Mouse (Mus musculus) layer of hippocampus, adult 2 months (tissue): ENCODE results near the gene Car4. TPM values are rescaled to one million over a fixed set of nuclear protein-coding genes. Genes with fewer than 3 reads are reported as not detected.

Experiments used
- DNase-seq, 2 experiments: peaks; one replicate each; pipeline ENCODE4 v3.0.0; 2022; ENCODE audit warnings: low spot score in 2 of 2
- H3K27ac ChIP-seq: fragments of 200-600 bp; 2 replicates; pipeline ENCODE4 v1.8.1; 2022
- H3K4me3 ChIP-seq: fragments of 200-600 bp; 2 replicates; pipeline ENCODE4 v1.8.1; 2022; ENCODE audit warnings: mild to moderate bottlenecking
- CTCF ChIP-seq: fragments of 200-600 bp; conservative IDR thresholded peaks from 2 replicates; pipeline ENCODE4 v1.8.1; 2022; ENCODE audit warnings: antibody characterized with exemption, mild to moderate bottlenecking, moderate library complexity
- total RNA-seq, 2 experiments: library from RNA; stranded (reverse); gene quantifications; 2 replicates each; pipeline ENCODE4 v1.2.3; 2021

Car4 gene
- total RNA-seq, 2 experiments from 2014 or later = 67.0 to 73.9 TPM

- no peak for DNase-seq
- Histone ChIP-seq H3K27ac (0 out of 2 replicates have a peak overlapping the region, but pooled peaks have one; percentile 32), H3K4me3 (no peak overlapping the region)
- 0 out of 2 replicates have a peak, but pooled peaks have one; percentile 7 for TF ChIP-seq CTCF
These were observed 13.6 kb upstream of the Car4 start for GRCm38 (mm10) chr11:84943948-84944347.

DNA sequence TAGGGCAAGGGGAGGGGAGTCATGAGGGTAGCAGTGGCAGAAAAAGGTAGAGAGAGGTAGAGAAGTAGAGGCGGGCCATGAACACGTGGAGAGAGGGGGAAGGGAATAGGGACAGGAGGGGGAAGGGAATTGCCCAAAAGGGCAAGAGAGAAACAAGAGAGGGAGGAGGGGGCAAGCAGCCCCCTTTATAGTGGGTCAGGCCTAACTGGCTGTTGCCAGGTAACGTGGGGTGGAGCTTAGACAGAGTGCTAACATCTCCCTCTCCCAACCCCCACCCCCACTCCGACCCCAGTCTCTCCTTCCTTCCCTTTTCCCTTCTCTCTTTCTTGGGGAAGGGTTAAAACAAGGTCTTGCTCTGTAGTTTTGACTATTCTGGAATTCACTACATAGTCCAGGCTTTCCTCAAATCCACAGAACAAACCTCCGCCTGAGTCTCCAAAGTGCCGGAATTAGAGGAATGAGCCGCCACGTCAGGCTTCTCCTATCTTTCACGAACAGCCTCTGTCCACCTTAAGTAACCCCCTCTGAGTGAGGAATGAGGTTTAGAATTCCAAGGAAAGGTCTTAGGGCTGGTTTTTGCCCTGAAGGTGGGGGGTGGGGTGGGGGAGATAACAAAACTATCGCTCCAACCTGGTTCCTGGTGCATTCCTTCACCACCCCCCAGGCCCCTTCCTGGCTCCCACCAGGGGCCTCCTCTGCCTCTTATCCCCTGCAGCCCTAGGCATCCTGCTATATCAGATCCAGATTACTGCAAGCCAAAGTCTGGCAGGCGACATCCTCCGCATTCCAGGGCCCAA, 12.7 kb upstream of the Car4 start:
- Histone ChIP-seq H3K4me3 (no peak overlapping the region), H3K27ac (no peak overlapping the region)
- no peak for DNase-seq
- TF ChIP-seq CTCF = no peak

DNA sequence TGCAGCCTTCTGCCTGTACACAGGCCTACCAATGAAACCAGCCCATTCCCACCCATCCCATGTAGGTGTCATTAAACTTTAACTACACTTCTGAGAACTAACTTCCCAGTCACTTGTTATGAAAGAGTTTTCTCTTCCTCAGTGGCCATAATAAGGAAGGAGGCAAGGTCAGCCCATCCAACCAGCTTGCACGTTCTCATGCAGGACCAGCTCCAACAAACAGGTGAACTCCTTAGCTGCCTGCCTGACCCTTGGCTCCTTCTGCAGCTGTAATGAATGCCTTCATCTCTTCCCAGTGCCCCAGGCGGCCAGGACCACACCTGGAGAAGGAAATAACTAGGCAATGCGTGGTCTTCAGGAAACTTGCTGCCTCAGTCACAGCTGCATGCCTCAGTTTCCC, 11.7 kb upstream of the Car4 start:
- no peak overlapping the region for H3K4me3 ChIP-seq
- H3K27ac ChIP-seq = no peak overlapping the region
- no peak for TF ChIP-seq CTCF
- DNase-seq = no peak

DNA sequence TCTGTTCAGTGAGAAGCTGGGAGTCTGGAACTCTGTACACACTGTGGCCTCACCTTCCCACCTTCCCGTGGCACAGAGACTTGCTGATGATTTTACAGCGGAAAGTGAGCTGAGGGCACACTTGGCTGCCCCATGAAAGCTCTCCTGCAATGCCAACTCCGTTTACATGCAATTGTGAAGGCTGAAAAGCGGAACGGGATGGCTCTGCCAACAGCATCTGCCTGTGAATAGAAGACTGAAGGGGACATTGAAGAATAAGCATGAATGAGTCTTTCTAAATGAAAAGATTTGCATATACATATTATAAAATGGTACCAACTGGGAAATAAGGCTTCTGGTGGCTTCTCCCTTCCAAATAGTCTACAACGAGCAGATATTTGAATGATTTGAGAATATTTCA, 10.4 kb upstream of the Car4 start:
- Histone ChIP-seq H3K27ac (peak overlapping the region; percentile 46), H3K4me3 (no peak overlapping the region)
- no peak for TF ChIP-seq CTCF
- DNase-seq = no peak

- TF ChIP-seq CTCF = no peak
- Histone ChIP-seq H3K4me3 (no peak overlapping the region), H3K27ac (no peak overlapping the region; the same call in 1 of the 2 replicates)
- DNase-seq = no peak
These were observed 9.5 kb upstream of the Car4 start for GRCm38 (mm10) chr11:84948114-84948513.

DNA sequence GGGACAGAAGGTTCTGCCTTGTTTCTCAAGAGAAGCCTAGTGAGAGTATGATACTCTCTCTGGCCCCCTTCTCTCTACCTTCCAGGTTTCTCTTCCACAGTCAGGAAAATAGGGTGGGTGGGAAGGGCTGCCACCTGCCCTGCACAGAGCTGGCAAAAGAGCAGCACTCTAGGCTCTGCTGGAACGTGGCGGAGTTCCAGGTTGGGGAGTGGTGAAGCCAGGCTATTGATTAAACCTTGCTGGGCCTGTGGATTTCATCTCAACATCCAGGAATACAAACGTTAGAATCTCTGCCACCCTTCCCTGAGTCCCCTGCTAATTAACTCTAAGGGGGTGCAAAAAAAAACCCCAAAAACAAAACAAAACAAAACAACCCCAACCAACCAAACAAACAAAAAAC, 9.1 kb upstream of the Car4 start:
- DNase-seq = no peak
- TF ChIP-seq CTCF = no peak
- Histone ChIP-seq H3K27ac (0 out of 2 replicates have a peak overlapping the region, but pooled peaks have one; percentile 36), H3K4me3 (no peak overlapping the region)

DNA sequence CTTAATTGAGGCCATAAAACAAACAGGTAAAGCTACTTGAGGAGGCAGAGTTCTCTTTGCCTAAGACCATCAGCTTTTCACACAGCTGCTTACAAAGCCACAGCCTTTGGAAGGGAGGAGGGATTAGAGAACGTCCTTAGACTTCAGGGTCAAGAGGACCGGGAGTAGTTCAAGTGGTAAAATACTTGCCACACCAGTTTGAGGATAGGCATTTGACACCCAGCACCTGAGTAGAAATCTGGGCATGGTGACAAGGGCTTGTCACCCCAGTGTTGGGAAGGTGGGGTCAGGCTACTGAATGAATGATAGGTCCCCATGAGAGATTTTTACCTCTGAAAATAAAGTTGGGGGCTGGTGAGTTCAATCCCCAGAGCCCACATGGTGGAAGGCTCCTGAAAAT, 5.0 kb upstream of the Car4 start:
- TF ChIP-seq CTCF = no peak
- no peak for DNase-seq

GRCm38 (mm10) chr11:84956400-84956799, 1.2 kb upstream of the Car4 start:
- TF ChIP-seq CTCF = no peak
- Histone ChIP-seq H3K27ac (no peak overlapping the region), H3K4me3 (no peak overlapping the region)

More for the DNA sequence above, 5.0 kb upstream of the Car4 start:
- Histone ChIP-seq H3K4me3 (no peak overlapping the region), H3K27ac (no peak overlapping the region)

DNA sequence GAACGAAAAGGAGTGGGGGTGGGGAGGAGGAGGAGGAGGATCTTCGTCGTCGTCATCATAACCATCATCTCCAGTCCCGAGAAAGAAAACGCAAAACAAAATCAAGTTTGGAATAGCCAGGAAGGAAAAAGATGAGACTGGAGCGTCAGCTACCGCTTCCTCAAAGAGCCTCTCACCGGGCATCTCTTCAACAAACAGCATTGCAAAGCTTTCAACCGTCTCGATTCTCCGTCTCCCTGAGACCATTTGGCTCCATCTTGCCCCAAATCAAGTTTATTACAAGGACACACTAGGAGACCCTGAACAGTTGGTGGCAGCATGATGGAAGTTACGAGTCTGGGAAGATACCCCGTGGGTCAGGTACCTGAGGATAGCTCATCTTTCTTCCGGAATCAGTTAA, 415 bp upstream of the Car4 start:
- H3K27ac ChIP-seq = peak overlapping the region; percentile 94
- H3K4me3 ChIP-seq = peak overlapping the region; percentile 73
- no peak for DNase-seq
- no peak for TF ChIP-seq CTCF

More at GRCm38 (mm10) chr11:84956400-84956799, 1.2 kb upstream of the Car4 start:
- DNase-seq = no peak

DNA sequence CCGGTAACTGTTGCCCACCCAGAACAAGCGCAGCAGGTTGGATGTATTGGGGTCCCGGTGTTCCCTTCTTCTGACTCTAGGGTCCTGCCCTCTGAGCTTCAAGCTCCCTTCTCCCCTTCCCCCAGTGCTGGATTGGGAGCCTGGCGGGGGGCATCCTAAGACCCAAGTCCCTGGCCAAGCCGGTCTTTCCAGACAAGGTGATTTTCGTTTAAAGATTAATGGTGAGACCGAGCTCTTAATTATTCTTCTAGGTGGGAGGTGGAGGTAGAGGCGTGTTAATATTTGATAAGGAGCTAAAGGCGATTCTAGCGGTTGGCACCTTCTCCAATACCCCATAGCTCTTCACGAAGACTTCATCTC, 665 bp downstream of the Car4 start:
- no peak for DNase-seq
- Histone ChIP-seq H3K4me3 (peak overlapping the region; percentile 73), H3K27ac (peak overlapping the region; percentile 94)
- TF ChIP-seq CTCF = no peak

GRCm38 (mm10) chr11:84959181-84959580, 1.6 kb downstream of the Car4 start:
- no peak for TF ChIP-seq CTCF
- Histone ChIP-seq H3K27ac (peak overlapping the region; percentile 70; the same call in 1 of the 2 replicates), H3K4me3 (peak overlapping the region; percentile 73)
- DNase-seq = no peak

GRCm38 (mm10) chr11:84959701-84960181, 2.2 kb downstream of the Car4 start:
- Histone ChIP-seq H3K4me3 (peak overlapping the region; percentile 73), H3K27ac (peak overlapping the region; percentile 70)

GRCm38 (mm10) chr11:84960291-84960690, 2.7 kb downstream of the Car4 start:
- peak overlapping the region; percentile 70 for H3K27ac ChIP-seq
- peak overlapping the region; percentile 73; the same call in 1 of the 2 replicates for H3K4me3 ChIP-seq
- no peak for TF ChIP-seq CTCF
- DNase-seq = no peak

More at GRCm38 (mm10) chr11:84959701-84960181, 2.2 kb downstream of the Car4 start:
- no peak for DNase-seq
- TF ChIP-seq CTCF = no peak

DNA sequence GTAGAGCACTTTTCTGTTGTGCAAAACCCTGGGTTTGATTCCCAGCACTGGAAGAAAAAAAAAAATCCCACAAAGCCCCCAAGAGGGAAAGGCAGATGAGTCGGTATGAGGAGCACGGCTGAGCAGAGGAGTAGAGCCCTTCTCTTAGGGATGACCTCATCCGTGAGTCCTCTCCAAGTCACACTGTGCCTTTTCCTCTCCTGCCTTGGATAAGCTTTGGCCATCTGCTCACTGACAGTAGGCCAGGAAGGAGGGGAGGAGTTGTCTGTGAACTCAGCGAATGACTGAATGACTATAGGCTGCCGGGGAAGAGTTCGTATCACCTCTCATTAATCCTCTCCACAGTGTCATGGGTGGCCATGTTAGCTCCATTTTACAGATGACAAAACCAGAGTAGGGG, 3.2 kb downstream of the Car4 start:
- TF ChIP-seq CTCF = no peak
- Histone ChIP-seq H3K4me3 (no peak overlapping the region), H3K27ac (no peak overlapping the region; the same call in 1 of the 2 replicates)
- no peak for DNase-seq
